Mouse (Mus musculus) neutrophil, adult 65 days (primary cell): ENCODE results near the gene Gpatch8. TPM values are rescaled to one million over a fixed set of nuclear protein-coding genes. Genes with fewer than 3 reads are reported as not detected.

Source experiments
- total RNA-seq: library from RNA; stranded (reverse); gene quantifications from 2 replicates; pipeline ENCODE4 v1.2.4, GENCODE M21; 2023

Gpatch8 gene
- total RNA-seq = 28.0 and 36.0 TPM in 2 replicates

DNA sequence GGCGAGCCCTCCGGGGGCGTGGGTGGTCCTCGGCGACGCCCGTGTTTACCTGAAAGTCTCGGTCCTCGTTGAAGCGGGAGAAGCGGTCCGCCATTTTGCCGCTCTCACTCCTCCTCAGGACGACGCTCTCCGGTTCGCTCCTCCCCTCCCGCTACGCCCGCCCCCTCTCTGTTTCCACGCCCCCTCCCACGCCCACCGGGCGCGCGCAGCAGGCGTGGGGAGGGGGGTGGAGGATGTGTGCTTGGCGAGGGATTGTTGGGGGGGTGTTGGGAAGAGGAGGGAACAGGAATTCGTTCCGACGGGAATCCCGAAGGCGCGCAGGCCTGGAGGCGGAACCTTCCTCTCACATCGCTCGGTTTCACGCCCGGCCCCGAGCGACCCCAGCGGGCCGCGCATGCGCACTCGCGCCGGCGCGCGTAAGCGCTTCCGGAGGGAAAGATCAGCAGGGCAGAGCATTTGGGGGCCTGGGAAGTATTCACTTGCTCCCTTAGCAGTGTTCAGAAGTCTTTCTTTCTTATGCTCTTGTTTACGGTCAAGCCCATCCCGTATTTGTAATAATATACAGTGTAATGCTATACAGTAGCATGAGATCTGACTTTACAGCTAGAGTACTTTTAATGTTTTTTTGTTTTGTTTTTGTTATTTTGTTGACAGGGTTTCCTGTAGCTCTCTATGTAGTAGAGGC is at the start of gene Gpatch8:
Gene Gpatch8 (minus strand): TSS at position 362 of the 685 bp plus-strand sequence.

DNA sequence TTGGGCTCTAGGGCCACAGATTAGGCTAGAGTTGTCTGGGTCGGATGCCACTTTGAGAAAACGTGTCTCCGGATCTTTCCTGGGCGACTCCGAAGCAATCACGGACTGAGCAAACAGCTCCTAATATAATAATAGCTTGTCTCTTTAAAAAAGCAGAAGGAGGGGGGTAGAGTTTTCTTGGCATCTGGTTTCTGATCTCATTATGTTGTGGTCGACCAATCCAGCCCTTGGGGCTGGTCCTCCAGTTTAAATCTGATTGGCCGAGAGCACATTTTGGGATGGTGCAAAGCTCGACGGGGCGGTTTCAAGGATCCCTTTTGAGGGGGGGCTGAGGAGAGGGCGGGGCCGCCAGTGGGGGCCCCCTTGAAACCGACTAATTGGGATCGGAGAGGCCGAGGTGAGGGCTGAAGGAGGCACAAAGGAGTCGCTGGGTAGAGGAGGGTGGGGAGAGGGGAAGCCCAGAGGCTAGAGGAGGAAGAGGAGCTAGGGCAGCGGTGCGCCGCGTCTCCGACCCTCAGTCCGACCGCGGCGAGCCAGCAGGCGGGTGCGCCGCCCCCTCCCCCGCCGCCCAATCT is 47.9 kb upstream of the Gpatch8 start, which contains the start of gene Fzd2:
Gene Fzd2 (plus strand): TSS at position 387 of the 575 bp plus-strand sequence.

DNA sequence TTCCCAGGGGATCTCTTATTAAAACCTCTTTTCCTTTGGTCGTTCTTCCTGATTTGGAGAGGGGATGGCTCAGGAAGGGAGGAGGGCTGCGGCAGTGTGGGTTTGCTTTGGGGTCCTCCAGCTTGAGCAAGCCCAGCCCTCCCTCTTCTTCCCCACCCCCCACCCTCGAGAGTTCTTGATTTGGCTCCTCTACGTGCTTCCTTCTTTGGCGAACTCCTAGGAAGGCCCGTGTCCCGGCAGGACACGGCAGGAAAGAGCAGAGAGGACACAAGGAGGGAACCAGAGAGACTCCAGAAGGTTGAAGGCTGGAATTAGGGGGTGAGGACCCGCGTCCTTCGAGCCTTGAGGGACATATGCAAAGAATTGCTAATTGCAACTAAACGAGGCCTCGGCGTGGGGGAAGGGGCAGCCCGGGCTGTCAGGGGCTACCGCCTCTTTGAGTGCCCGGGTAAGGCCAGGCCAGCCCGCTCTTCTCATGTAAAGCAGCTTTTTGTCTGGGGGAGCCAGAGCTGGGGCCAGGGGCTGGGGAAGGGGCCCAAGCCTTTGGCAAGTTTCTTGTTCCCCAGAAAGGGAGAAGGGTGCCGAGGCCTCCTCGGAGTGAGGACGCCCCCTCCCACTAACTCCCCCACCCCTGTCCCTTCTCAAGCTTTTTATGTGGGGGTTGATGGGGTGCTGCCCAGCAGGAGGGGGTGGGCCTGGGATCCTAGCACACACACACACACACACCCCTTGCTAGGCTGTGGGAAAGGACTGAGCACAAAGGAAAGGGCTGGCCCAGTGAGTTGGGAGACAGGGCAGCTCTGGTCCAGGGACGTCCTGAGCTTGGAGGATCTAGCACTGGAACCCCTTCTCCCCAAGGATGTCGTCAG is 23.2 kb upstream of the Gpatch8 start, which contains the start of gene Gm11627:
Gene Gm11627 (minus strand): TSS at position 297 of the 869 bp plus-strand sequence.

DNA sequence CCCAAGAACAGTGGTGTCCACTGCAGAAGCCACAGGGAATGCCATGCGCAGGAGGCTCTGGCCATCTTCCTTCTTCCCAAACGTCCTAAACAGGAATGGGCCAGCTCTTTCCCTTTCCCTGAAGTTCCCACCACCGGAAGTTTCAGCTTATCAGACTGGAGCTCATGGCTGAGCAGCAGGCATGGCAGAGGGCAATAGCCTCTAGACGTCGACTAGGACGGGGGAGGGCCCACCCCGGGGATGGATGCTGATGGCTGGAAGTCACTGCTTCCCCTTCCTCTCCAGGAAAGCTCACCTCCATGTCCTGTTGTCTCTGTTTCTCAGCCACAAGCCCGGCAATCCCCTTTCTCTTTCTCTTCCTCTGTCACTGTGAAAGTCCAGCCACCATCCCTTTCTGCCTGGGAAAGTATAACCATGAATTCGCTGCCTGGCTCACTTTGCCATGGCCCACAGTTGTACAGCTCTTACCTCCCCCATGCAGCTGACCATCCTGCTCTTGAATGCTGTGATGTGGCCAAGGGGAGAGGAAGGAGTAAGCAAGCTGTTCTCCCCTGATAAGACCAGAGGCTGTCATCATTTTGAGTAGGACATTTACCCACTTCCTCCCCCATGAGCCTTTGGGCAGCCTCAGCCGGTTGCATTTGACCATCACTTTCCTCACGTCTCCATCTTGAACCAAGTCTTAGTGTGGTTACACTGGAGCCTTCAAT is 86.4 kb downstream of the Gpatch8 start, which contains the start of gene Itga2b:
Gene Itga2b (minus strand): TSS at position 475 of the 710 bp plus-strand sequence.

DNA sequence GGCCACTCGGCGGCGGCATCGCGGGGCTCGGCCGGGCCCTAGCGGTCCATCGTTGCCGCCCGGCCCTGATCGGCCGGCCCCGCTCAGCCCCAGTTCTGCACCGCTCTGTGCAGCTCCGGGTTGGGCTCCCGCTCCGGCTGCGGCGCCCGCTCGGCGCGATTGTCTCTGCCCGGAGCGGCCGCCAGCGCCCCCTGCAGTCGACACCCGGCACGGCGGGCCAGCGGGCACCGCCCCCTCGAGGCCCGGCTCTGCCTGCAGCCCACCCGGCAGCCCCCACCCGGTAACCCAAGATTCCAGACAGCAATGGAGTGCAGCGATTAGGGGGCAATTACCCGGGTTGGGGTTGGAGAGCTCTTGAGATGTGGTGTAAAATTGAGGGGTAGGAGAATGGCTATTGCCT is 108.7 kb downstream of the Gpatch8 start, which contains the start of gene Fam171a2:
Gene Fam171a2 (minus strand): TSS at position 186 of the 400 bp plus-strand sequence.

DNA sequence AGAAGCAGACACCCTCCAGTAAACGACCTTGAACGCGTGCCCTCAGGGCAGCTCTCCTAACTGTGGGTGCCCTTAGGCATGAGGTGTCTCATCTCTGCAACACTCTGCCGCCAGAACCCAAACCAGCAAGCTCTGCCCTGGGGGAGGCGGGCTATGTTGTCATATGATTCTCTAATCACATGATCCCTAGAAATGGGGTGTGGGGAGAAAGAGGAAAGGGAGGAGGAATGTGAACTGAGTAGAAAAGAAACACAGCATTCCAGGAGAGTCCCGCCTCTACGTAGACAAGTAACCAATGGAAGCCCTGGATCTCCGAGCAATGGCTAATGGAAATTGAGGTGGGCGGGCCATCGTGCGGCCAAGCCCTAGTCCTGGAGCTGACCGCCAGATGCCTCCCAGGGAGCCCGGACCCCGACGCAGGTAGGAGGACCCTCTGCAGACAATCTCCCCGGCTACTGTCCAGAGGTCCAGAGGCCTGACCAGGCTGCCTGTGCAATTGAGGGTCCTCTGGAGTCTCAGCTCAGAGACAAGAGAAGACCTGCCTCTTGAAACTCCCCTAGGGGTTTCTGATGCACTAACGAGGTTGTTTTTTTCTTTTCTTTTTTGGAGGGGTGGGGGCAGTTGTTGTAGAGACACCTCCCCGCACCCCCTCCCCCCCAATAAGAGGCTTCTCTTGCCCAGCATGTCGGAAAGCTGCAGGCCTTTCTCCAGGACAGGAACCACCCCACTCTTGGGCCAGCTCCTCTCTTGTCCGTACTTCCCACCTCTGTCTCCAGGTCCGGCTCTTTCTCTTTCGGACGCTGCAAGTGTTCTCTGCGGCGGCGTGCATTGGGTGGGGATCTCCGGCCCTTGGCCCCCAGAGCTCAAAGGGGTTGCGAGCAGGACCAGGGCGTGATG is 125.8 kb downstream of the Gpatch8 start, which contains the start of gene Grn:
Gene Grn (plus strand): TSS at position 195 of the 897 bp plus-strand sequence.

Other genes with a start within 250 kb of the Gpatch8 start
- 55.7 and 64.3 TPM in 2 replicates for gene Ubtf, start 236.7 kb downstream of the Gpatch8 start, total RNA-seq
- 3.9 and 13.2 TPM in 2 replicates for gene Slc4a1, start 190.2 kb downstream of the Gpatch8 start, total RNA-seq
- gene Rundc3a, start 163.0 kb downstream of the Gpatch8 start, total RNA-seq = not detected in 2 replicates
- gene Slc25a39, start 148.4 kb downstream of the Gpatch8 start, total RNA-seq = 38.0 and 43.1 TPM in 2 replicates
- 281 and 343 TPM in 2 replicates for gene Grn, start 126.1 kb downstream of the Gpatch8 start, total RNA-seq
- gene Fam171a2, start 108.7 kb downstream of the Gpatch8 start, total RNA-seq = not detected in 2 replicates
- gene Itga2b, start 86.3 kb downstream of the Gpatch8 start, total RNA-seq = 8.4 and 17.9 TPM in 2 replicates
- not detected in 2 replicates for gene Gm11627, start 23.1 kb upstream of the Gpatch8 start, total RNA-seq
- gene Fzd2, start 48.0 kb upstream of the Gpatch8 start, total RNA-seq = not detected in 2 replicates
- gene Meioc, start 107.3 kb upstream of the Gpatch8 start, total RNA-seq = not detected in 2 replicates
- 9.4 and 13.0 TPM in 2 replicates for gene Ccdc43, start 141.4 kb upstream of the Gpatch8 start, total RNA-seq
- 0.45 and 1.1 TPM in 2 replicates for gene Adam11, start 205.0 kb upstream of the Gpatch8 start, total RNA-seq